Mouse (Mus musculus): ENCODE measurements around the gene Crisp1. TPM values are rescaled to one million over a fixed set of nuclear protein-coding genes. Genes with fewer than 3 reads are reported as not detected.

Gene Crisp1
- polyA plus RNA-seq (2012; rRNA removed) = not detected in 2 replicates
- polyA plus RNA-seq (2014; fragmentation: Nextera tagmentation; extraction: Ambion mirVana) = not detected in 2 replicates

- H3K9me3 ChIP-seq (ENCODE audit: control insufficient read depth, low read length) = no peaks in the 10 kb centered on the region
- no peak for DNase-seq (ENCODE audit: low read depth in 3 of 3, low spot score in 3 of 3)
- H3K36me3 ChIP-seq (replicated peaks; ENCODE audit: control insufficient read depth, insufficient read depth, low read depth) = no peaks in the 10 kb centered on the region
- H3K4me3 ChIP-seq (ENCODE audit: insufficient read depth in 1 of 2, low read depth in 2 of 2, low read length in 2 of 2) = no peak within 1 kb of the TSS
- H3K4me2 ChIP-seq (ENCODE audit: low read depth) = no peak within 1 kb of the TSS
- TF ChIP-seq EP300 (IDR thresholded peaks at IDR 0.05; ENCODE audit: low read depth) (no peak), CTCF (IDR thresholded peaks at IDR 0.05; ENCODE audit: low read depth) (no peak)
- ATAC-seq (ENCODE audit: insufficient read depth) = no peak
- 23% methylated on average over 2 of the region's 2 CpGs for WGBS (ENCODE audit: insufficient replicate concordance)
- no peak within 1 kb of the TSS for H3K27ac ChIP-seq
- H3K9ac ChIP-seq (replicated peaks) = no peak within 1 kb of the TSS
- H3K4me1 ChIP-seq (replicated peaks; ENCODE audit: control insufficient read depth in 2 of 2, insufficient read depth in 2 of 2, low read length in 1 of 2) = no peaks in the 10 kb centered on the region
- no peaks in the 10 kb centered on the region for H3K27me3 ChIP-seq (ENCODE audit: control insufficient read depth, insufficient read depth, low read length)
Measured at GRCm38 (mm10) chr17:40319062-40319461, at the start of gene Crisp1. Gene Crisp1 (minus strand): TSS chr17:40319207.

GRCm38 (mm10) chr17:40342497-40343009 lies 23.5 kb upstream of the Crisp1 start:
- 39% methylated on average over 3 of the region's 3 CpGs for WGBS (ENCODE audit: insufficient replicate concordance)

GRCm38 (mm10) chr17:40285435-40285834 lies 33.6 kb downstream of the Crisp1 start:
- no peak for ATAC-seq (ENCODE audit: insufficient read depth)
- H3K27me3 ChIP-seq (ENCODE audit: control insufficient read depth, insufficient read depth, low read length) = no peaks in the 10 kb centered on the region
- H3K4me2 ChIP-seq (ENCODE audit: low read depth) = no peak overlapping the region
- no peak overlapping the region for H3K4me3 ChIP-seq (ENCODE audit: insufficient read depth in 1 of 2, low read depth in 2 of 2, low read length in 2 of 2)
- H3K27ac ChIP-seq = no peak overlapping the region
- no peaks in the 10 kb centered on the region for H3K4me1 ChIP-seq (replicated peaks; ENCODE audit: control insufficient read depth in 2 of 2, insufficient read depth in 2 of 2, low read length in 1 of 2)
- H3K9me3 ChIP-seq (ENCODE audit: control insufficient read depth, low read length) = no peaks in the 10 kb centered on the region
- TF ChIP-seq EP300 (IDR thresholded peaks at IDR 0.05; ENCODE audit: low read depth) = no peak
- TF ChIP-seq CTCF (IDR thresholded peaks at IDR 0.05; ENCODE audit: low read depth) = no peak
- H3K36me3 ChIP-seq (replicated peaks; ENCODE audit: control insufficient read depth, insufficient read depth, low read depth) = no peaks in the 10 kb centered on the region
- no peak overlapping the region for H3K9ac ChIP-seq (replicated peaks)
- no peak for DNase-seq (ENCODE audit: low read depth in 3 of 3, low spot score in 3 of 3)
- WGBS (ENCODE audit: insufficient replicate concordance) = 52% methylated on average over 2 of the region's 2 CpGs

More at GRCm38 (mm10) chr17:40342497-40343009, 23.5 kb upstream of the Crisp1 start:
- Histone ChIP-seq H3K4me3 (ENCODE audit: insufficient read depth in 1 of 2, low read depth in 2 of 2, low read length in 2 of 2) (no peak overlapping the region), H3K4me2 (ENCODE audit: low read depth) (no peak overlapping the region), H3K27me3 (ENCODE audit: control insufficient read depth, insufficient read depth, low read length) (no peaks in the 10 kb centered on the region), H3K36me3 (replicated peaks; ENCODE audit: control insufficient read depth, insufficient read depth, low read depth) (no peaks in the 10 kb centered on the region), H3K27ac (no peak overlapping the region), H3K9ac (replicated peaks) (no peak overlapping the region), H3K9me3 (ENCODE audit: control insufficient read depth, low read length) (no peaks in the 10 kb centered on the region), H3K4me1 (replicated peaks; ENCODE audit: control insufficient read depth in 2 of 2, insufficient read depth in 2 of 2, low read length in 1 of 2) (no peaks in the 10 kb centered on the region)
- no peak for DNase-seq (ENCODE audit: low read depth in 3 of 3, low spot score in 3 of 3)
- no peak for ATAC-seq (ENCODE audit: insufficient read depth)
- TF ChIP-seq EP300 (IDR thresholded peaks at IDR 0.05; ENCODE audit: low read depth) (no peak), CTCF (IDR thresholded peaks at IDR 0.05; ENCODE audit: low read depth) (no peak)

GRCm38 (mm10) chr17:40275519-40275918 lies 43.5 kb downstream of the Crisp1 start:
- Histone ChIP-seq H3K36me3 (replicated peaks; ENCODE audit: control insufficient read depth, insufficient read depth, low read depth) (no peaks in the 10 kb centered on the region), H3K9ac (replicated peaks) (no peak overlapping the region), H3K4me3 (ENCODE audit: insufficient read depth in 1 of 2, low read depth in 2 of 2, low read length in 2 of 2) (no peak overlapping the region), H3K27me3 (ENCODE audit: control insufficient read depth, insufficient read depth, low read length) (no peaks in the 10 kb centered on the region), H3K27ac (no peak overlapping the region), H3K9me3 (ENCODE audit: control insufficient read depth, low read length) (no peaks in the 10 kb centered on the region), H3K4me1 (replicated peaks; ENCODE audit: control insufficient read depth in 2 of 2, insufficient read depth in 2 of 2, low read length in 1 of 2) (no peaks in the 10 kb centered on the region), H3K4me2 (ENCODE audit: low read depth) (no peak overlapping the region)
- TF ChIP-seq CTCF (IDR thresholded peaks at IDR 0.05; ENCODE audit: low read depth) (no peak), EP300 (IDR thresholded peaks at IDR 0.05; ENCODE audit: low read depth) (no peak)
- 48% methylated on average over 1 of the region's 1 CpGs for WGBS (ENCODE audit: insufficient replicate concordance)
- DNase-seq (ENCODE audit: low read depth in 3 of 3, low spot score in 3 of 3) = no peak
- ATAC-seq (ENCODE audit: insufficient read depth) = no peak

- Histone ChIP-seq H3K9me3 (ENCODE audit: control insufficient read depth, low read length) (no peaks in the 10 kb centered on the region), H3K36me3 (replicated peaks; ENCODE audit: control insufficient read depth, insufficient read depth, low read depth) (no peaks in the 10 kb centered on the region), H3K27me3 (ENCODE audit: control insufficient read depth, insufficient read depth, low read length) (no peaks in the 10 kb centered on the region), H3K4me3 (ENCODE audit: insufficient read depth in 1 of 2, low read depth in 2 of 2, low read length in 2 of 2) (no peak overlapping the region), H3K27ac (no peak overlapping the region), H3K9ac (replicated peaks) (no peak overlapping the region), H3K4me1 (replicated peaks; ENCODE audit: control insufficient read depth in 2 of 2, insufficient read depth in 2 of 2, low read length in 1 of 2) (no peaks in the 10 kb centered on the region), H3K4me2 (ENCODE audit: low read depth) (no peak overlapping the region)
- DNase-seq (ENCODE audit: low read depth in 3 of 3, low spot score in 3 of 3) (no peak), ATAC-seq (ENCODE audit: insufficient read depth) (no peak)
- TF ChIP-seq CTCF (IDR thresholded peaks at IDR 0.05; ENCODE audit: low read depth) (no peak), EP300 (IDR thresholded peaks at IDR 0.05; ENCODE audit: low read depth) (no peak)
- WGBS (ENCODE audit: insufficient replicate concordance) = 31% methylated on average over 1 of the region's 1 CpGs
Measured at GRCm38 (mm10) chr17:40274906-40275470, 44.0 kb downstream of the Crisp1 start.

Measured in liver, embryonic 14.5 days (tissue).